Mouse (Mus musculus) small intestine, adult 2 months (tissue): ENCODE measurements around the gene Atxn10.

Experiments used
- CTCF ChIP-seq: fragments of 200-500 bp; IDR thresholded peaks from 2 replicates; pipeline ENCODE4 v1.5.1; 2012; ENCODE audit warnings: low read depth, mild to moderate bottlenecking, control low read depth, inconsistent platforms, low read length, moderate library complexity, mixed read lengths; ENCODE audit not compliant: insufficient replicate concordance, insufficient read length; ENCODE audit errors: extremely low read depth
- POLR2A ChIP-seq: fragments of 200-500 bp; IDR thresholded peaks from 2 replicates; pipeline ENCODE4 v1.6.1; 2012; ENCODE audit warnings: low read depth, mild to moderate bottlenecking, control low read depth, inconsistent platforms, low read length, moderate library complexity

DNA sequence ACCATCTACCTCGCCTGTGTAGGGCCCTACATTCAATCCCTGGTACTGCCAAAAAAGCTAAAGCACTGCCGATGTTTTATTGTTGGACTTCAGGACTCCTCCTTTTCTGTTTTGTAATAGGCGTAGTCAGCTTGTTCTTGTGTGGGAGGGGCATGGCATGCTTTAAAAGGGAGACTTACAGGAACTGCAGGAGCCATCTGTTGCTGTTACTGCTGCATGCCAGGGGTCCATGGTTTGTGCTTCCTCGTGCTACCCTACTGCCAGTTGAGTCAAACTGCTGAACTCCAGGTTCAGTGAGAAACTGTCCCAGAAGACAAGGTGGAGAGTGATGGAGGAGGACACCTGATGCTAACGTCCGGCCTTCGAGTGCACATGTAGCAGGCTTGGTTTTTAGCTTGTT lies 65.9 kb downstream of the Atxn10 start:
- no peak for TF ChIP-seq POLR2A
- TF ChIP-seq CTCF: no peak
